Mouse (Mus musculus): ENCODE measurements at regions not wholly inside any gene's neighbourhood (a gene's known extent, or its start where the extent isn't known, plus 50 kb on each side); places are given as distances from the start of the nearest gene placed in this dataset.

- Histone ChIP-seq H3K4me1 (replicated peaks) (no peaks in the 10 kb centered on the region), H3K36me3 (replicated peaks) (no peaks in the 10 kb centered on the region), H3K27me3 (no peaks in the 10 kb centered on the region), H3K9me3 (replicated peaks) (no peaks in the 10 kb centered on the region), H3K4me3 (replicated peaks) (no peak overlapping the region), H3K9ac (no peak overlapping the region), H3K4me2 (no peak overlapping the region), H3K27ac (replicated peaks) (no peak overlapping the region)
- ATAC-seq (ENCODE audit: insufficient read depth), result no peak
- WGBS (ENCODE audit: insufficient replicate concordance), result 76% methylated on average over 6 of the region's 6 CpGs
Measured at GRCm38 (mm10) chr1:79997456-79997855, 136.5 kb upstream of the Serpine2 start.

GRCm38 (mm10) chr1:79984721-79985120 is 123.7 kb upstream of the Serpine2 start:
- Histone ChIP-seq H3K36me3 (replicated peaks) (no peaks in the 10 kb centered on the region), H3K4me3 (replicated peaks) (no peak overlapping the region), H3K9ac (no peak overlapping the region), H3K9me3 (replicated peaks) (no peaks in the 10 kb centered on the region), H3K4me1 (replicated peaks) (no peaks in the 10 kb centered on the region), H3K4me2 (no peak overlapping the region), H3K27ac (replicated peaks) (no peak overlapping the region), H3K27me3 (no peaks in the 10 kb centered on the region)
- 36% methylated on average over 3 of the region's 3 CpGs for WGBS (ENCODE audit: insufficient replicate concordance)
- ATAC-seq (ENCODE audit: insufficient read depth), result no peak

- ATAC-seq (ENCODE audit: insufficient read depth), result no peak
Measured at GRCm38 (mm10) chr1:79982678-79983280, 121.8 kb upstream of the Serpine2 start.

GRCm38 (mm10) chr1:79979863-79980262 is 118.9 kb upstream of the Serpine2 start:
- Histone ChIP-seq H3K9ac (no peak overlapping the region), H3K36me3 (replicated peaks) (no peaks in the 10 kb centered on the region), H3K9me3 (replicated peaks) (no peaks in the 10 kb centered on the region), H3K4me1 (replicated peaks) (no peaks in the 10 kb centered on the region), H3K27me3 (no peaks in the 10 kb centered on the region), H3K4me2 (no peak overlapping the region), H3K4me3 (replicated peaks) (no peak overlapping the region), H3K27ac (replicated peaks) (no peak overlapping the region)
- 37% methylated on average over 6 of the region's 6 CpGs for WGBS (ENCODE audit: insufficient replicate concordance)
- no peak for ATAC-seq (ENCODE audit: insufficient read depth)

More at GRCm38 (mm10) chr1:79982678-79983280, 121.8 kb upstream of the Serpine2 start:
- 61% methylated on average over 13 of the region's 13 CpGs for WGBS (ENCODE audit: insufficient replicate concordance)
- H3K9ac ChIP-seq, result no peak overlapping the region
- H3K4me1 ChIP-seq (replicated peaks), result no peaks in the 10 kb centered on the region
- no peaks in the 10 kb centered on the region for H3K36me3 ChIP-seq (replicated peaks)
- no peak overlapping the region for H3K4me2 ChIP-seq
- no peaks in the 10 kb centered on the region for H3K27me3 ChIP-seq
- H3K4me3 ChIP-seq (replicated peaks), result no peak overlapping the region
- H3K9me3 ChIP-seq (replicated peaks), result no peaks in the 10 kb centered on the region
- H3K27ac ChIP-seq (replicated peaks), result no peak overlapping the region

- H3K27me3 ChIP-seq, result no peaks in the 10 kb centered on the region
- ATAC-seq (ENCODE audit: insufficient read depth), result no peak
- no peak overlapping the region for H3K4me2 ChIP-seq
- H3K4me1 ChIP-seq (replicated peaks), result no peaks in the 10 kb centered on the region
- 68% methylated on average over 5 of the region's 5 CpGs for WGBS (ENCODE audit: insufficient replicate concordance)
- no peak overlapping the region for H3K9ac ChIP-seq
- H3K36me3 ChIP-seq (replicated peaks), result no peaks in the 10 kb centered on the region
- no peaks in the 10 kb centered on the region for H3K9me3 ChIP-seq (replicated peaks)
- H3K4me3 ChIP-seq (replicated peaks), result no peak overlapping the region
- H3K27ac ChIP-seq (replicated peaks), result no peak overlapping the region
Measured at GRCm38 (mm10) chr1:79978156-79978555, 117.2 kb upstream of the Serpine2 start.

- no peaks in the 10 kb centered on the region for H3K36me3 ChIP-seq (replicated peaks)
- H3K4me3 ChIP-seq (replicated peaks), result no peak overlapping the region
- ATAC-seq (ENCODE audit: insufficient read depth), result no peak
- no peaks in the 10 kb centered on the region for H3K9me3 ChIP-seq (replicated peaks)
- H3K27ac ChIP-seq (replicated peaks), result no peak overlapping the region
- H3K9ac ChIP-seq, result no peak overlapping the region
- H3K27me3 ChIP-seq, result no peaks in the 10 kb centered on the region
- no peaks in the 10 kb centered on the region for H3K4me1 ChIP-seq (replicated peaks)
- H3K4me2 ChIP-seq, result no peak overlapping the region
- WGBS (ENCODE audit: insufficient replicate concordance), result 59% methylated on average over 1 of the region's 1 CpGs
Measured at GRCm38 (mm10) chr1:79956121-79956520, 95.1 kb upstream of the Serpine2 start.

GRCm38 (mm10) chr1:79944231-79944630 is 83.3 kb upstream of the Serpine2 start:
- H3K9ac ChIP-seq, result no peak overlapping the region
- H3K4me3 ChIP-seq (replicated peaks), result no peak overlapping the region
- H3K27ac ChIP-seq (replicated peaks), result no peak overlapping the region
- no peaks in the 10 kb centered on the region for H3K4me1 ChIP-seq (replicated peaks)
- H3K9me3 ChIP-seq (replicated peaks), result no peaks in the 10 kb centered on the region
- no peaks in the 10 kb centered on the region for H3K36me3 ChIP-seq (replicated peaks)
- no peak overlapping the region for H3K4me2 ChIP-seq
- 47% methylated on average over 4 of the region's 4 CpGs for WGBS (ENCODE audit: insufficient replicate concordance)
- ATAC-seq (ENCODE audit: insufficient read depth), result no peak
- H3K27me3 ChIP-seq, result no peaks in the 10 kb centered on the region

- no peaks in the 10 kb centered on the region for H3K36me3 ChIP-seq (replicated peaks)
- no peak overlapping the region for H3K4me3 ChIP-seq (replicated peaks)
- 29% methylated on average over 5 of the region's 5 CpGs for WGBS (ENCODE audit: insufficient replicate concordance)
- no peak for ATAC-seq (ENCODE audit: insufficient read depth)
- H3K27ac ChIP-seq (replicated peaks), result no peak overlapping the region
- no peaks in the 10 kb centered on the region for H3K27me3 ChIP-seq
- H3K4me2 ChIP-seq, result no peak overlapping the region
- no peak overlapping the region for H3K9ac ChIP-seq
- H3K9me3 ChIP-seq (replicated peaks), result no peaks in the 10 kb centered on the region
- H3K4me1 ChIP-seq (replicated peaks), result no peaks in the 10 kb centered on the region
Measured at GRCm38 (mm10) chr1:79932435-79932834, 71.5 kb upstream of the Serpine2 start.

- Histone ChIP-seq H3K9me3 (replicated peaks) (no peaks in the 10 kb centered on the region), H3K4me1 (replicated peaks) (no peaks in the 10 kb centered on the region), H3K27me3 (no peaks in the 10 kb centered on the region), H3K27ac (replicated peaks) (no peak overlapping the region), H3K9ac (no peak overlapping the region), H3K36me3 (replicated peaks) (no peaks in the 10 kb centered on the region), H3K4me3 (replicated peaks) (no peak overlapping the region), H3K4me2 (no peak overlapping the region)
- ATAC-seq (ENCODE audit: insufficient read depth), result no peak
- WGBS (ENCODE audit: insufficient replicate concordance), result 41% methylated on average over 2 of the region's 2 CpGs
Measured at GRCm38 (mm10) chr1:79927740-79928139, 66.8 kb upstream of the Serpine2 start.

- 60% methylated on average over 1 of the region's 1 CpGs for WGBS (ENCODE audit: insufficient replicate concordance)
- no peak overlapping the region for H3K9ac ChIP-seq
- H3K27me3 ChIP-seq, result no peaks in the 10 kb centered on the region
- no peaks in the 10 kb centered on the region for H3K4me1 ChIP-seq (replicated peaks)
- H3K4me2 ChIP-seq, result no peak overlapping the region
- no peaks in the 10 kb centered on the region for H3K9me3 ChIP-seq (replicated peaks)
- H3K36me3 ChIP-seq (replicated peaks), result no peaks in the 10 kb centered on the region
- no peak overlapping the region for H3K27ac ChIP-seq (replicated peaks)
- ATAC-seq (ENCODE audit: insufficient read depth), result no peak
- H3K4me3 ChIP-seq (replicated peaks), result no peak overlapping the region
Measured at GRCm38 (mm10) chr1:79925776-79926175, 64.8 kb upstream of the Serpine2 start.

GRCm38 (mm10) chr1:79921890-79922289 is 60.9 kb upstream of the Serpine2 start:
- Histone ChIP-seq H3K36me3 (replicated peaks) (no peaks in the 10 kb centered on the region), H3K4me1 (replicated peaks) (no peaks in the 10 kb centered on the region), H3K27me3 (no peaks in the 10 kb centered on the region), H3K4me2 (no peak overlapping the region), H3K9ac (no peak overlapping the region), H3K27ac (replicated peaks) (no peak overlapping the region), H3K9me3 (replicated peaks) (no peaks in the 10 kb centered on the region), H3K4me3 (replicated peaks) (no peak overlapping the region)
- ATAC-seq (ENCODE audit: insufficient read depth), result no peak
- 54% methylated on average over 3 of the region's 3 CpGs for WGBS (ENCODE audit: insufficient replicate concordance)

GRCm38 (mm10) chr1:79921333-79921732 is 60.4 kb upstream of the Serpine2 start:
- no peak overlapping the region for H3K4me3 ChIP-seq (replicated peaks)
- H3K4me2 ChIP-seq, result no peak overlapping the region
- no peaks in the 10 kb centered on the region for H3K9me3 ChIP-seq (replicated peaks)
- H3K36me3 ChIP-seq (replicated peaks), result no peaks in the 10 kb centered on the region
- no peak overlapping the region for H3K9ac ChIP-seq
- no peak for ATAC-seq (ENCODE audit: insufficient read depth)
- H3K27ac ChIP-seq (replicated peaks), result no peak overlapping the region
- 64% methylated on average over 3 of the region's 3 CpGs for WGBS (ENCODE audit: insufficient replicate concordance)
- H3K27me3 ChIP-seq, result no peaks in the 10 kb centered on the region
- H3K4me1 ChIP-seq (replicated peaks), result no peaks in the 10 kb centered on the region

Data from liver, embryonic 15.5 days (tissue).